Mouse (Mus musculus): ENCODE results near the gene Serpina1a.
"Not testable (repeated sequence)": the region's sequence is repeated elsewhere in the genome, so short reads cannot be mapped to it uniquely, and the experiment has no call there.

DNA sequence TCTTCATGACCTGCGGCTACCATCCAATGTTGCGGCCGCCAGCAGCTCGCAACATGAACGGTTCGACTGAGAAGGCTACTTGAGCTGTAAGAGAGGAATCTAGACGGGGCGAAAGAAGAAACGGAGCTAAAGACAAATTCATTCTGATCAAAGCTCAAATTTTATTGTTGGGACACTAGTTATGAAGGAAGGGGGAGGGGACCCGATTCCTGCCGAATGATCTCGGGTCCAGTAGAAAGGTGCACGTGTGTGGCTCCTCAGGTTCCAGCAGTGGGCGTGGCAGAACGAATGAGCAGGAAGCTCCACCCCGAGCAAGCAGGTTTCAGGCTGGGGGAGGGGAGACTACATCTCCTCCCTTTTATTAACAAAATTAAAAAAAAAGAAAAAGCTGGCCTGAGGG, 45.8 kb upstream of the Serpina1a start:
- not testable (repeated sequence) for TF ChIP-seq CTCF (IDR thresholded peaks at IDR 0.05; ENCODE audit: control insufficient read depth, insufficient read depth, insufficient read length); MAX (IDR thresholded peaks at IDR 0.05)

Data from C2C12 (cell line).